Mouse (Mus musculus) adrenal gland, adult 2 months (tissue): ENCODE measurements around the gene Polr2j. TPM values are rescaled to one million over a fixed set of nuclear protein-coding genes. Genes with fewer than 3 reads are reported as not detected.
"Not testable (repeated sequence)": the region's sequence is repeated elsewhere in the genome, so short reads cannot be mapped to it uniquely, and the experiment has no call there.

Experiments
- DNase-seq: peaks from one replicate; pipeline ENCODE4 v3.0.0; 2021
- polyA plus RNA-seq: library from polyadenylated mRNA; depleted of rRNA; stranded (reverse); fragments of >200 nt; gene quantifications from 2 replicates; pipeline ENCODE4 v1.2.3, GENCODE M21; 2012
- total RNA-seq, 2 experiments: library from RNA; stranded (reverse); gene quantifications; 2 replicates each; pipeline ENCODE4 v1.2.3; 2021

The Polr2j gene
- total and polyA plus RNA-seq, 3 experiments: 34.0 to 94.3 (median 88.6) TPM

GRCm38 (mm10) chr5:136104511-136104910 lies 11.9 kb upstream of the Polr2j start:
- DNase-seq: no peak

DNA sequence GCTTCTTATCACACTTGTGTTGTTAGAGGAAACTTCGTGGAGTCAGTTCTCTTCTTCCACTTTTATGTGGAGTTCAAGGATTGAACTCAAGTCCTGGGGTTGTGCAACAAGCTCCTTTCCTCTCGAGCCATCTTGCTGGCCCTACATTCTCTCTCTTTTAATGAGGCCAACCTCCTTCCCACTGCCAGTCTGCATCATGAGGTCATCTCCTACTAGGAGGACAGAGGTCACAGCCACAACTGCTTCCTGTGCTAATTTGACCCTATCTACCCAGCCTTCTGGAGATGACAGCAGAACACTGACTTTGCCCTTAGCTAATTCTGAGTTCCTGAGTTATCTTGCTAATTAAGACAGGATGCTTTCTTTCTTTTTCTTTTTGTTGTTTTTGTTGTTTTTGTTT lies 7.9 kb upstream of the Polr2j start:
- DNase-seq: no peak

DNA sequence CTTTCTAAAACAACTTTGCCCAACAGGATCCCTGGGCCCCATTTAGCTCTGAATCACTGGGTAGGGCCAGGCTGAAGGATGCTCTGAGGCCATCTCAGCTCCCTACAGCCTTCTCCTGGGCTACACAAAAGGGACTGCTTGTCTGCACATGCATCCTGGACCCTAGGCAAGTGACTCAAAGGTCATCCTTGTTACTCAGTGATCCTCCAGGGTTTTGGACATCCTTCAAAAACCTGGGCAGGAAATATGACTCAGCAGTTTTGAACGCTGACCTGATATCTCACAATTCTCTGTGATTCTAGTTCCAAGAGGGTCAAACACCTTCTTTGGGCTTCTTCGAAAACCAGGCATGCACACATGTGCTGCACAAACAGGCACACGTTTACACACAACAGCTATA lies 7.4 kb upstream of the Polr2j start:
- DNase-seq: peak; percentile 49

- not testable (repeated sequence) for DNase-seq
Measured at GRCm38 (mm10) chr5:136113546-136113945, 2.9 kb upstream of the Polr2j start.

DNA sequence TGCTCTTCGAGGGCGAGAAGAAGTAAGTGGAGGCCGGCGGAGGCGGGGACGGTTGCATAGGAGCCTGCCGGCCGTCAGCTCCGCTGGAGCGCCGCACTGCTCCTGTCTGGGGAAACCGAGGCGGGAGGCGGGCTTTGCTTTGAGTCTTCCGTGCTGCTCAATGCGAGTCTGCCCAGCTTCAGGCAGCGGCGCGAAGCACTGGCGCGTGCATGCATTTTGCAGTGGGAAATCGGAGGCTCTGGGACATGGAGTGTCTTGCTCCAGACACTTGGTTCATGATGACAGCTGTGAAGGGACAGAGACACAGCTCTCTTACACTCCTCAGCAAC lies 317 bp downstream of the Polr2j start:
- DNase-seq: no peak

- DNase-seq: no peak
Measured at GRCm38 (mm10) chr5:136122165-136122564, 5.7 kb downstream of the Polr2j start.

GRCm38 (mm10) chr5:136135571-136136291 lies 19.3 kb downstream of the Polr2j start, which contains the start of the genes Lrwd1 and Alkbh4:
TSS of gene Lrwd1 (minus strand) at chr5:136136074.
TSS of gene Alkbh4 (plus strand) at chr5:136136146.
- peak; percentile 96 for DNase-seq

GRCm38 (mm10) chr5:136136292-136136990 lies 20.0 kb downstream of the Polr2j start:
- DNase-seq: peak; percentile 17

DNA sequence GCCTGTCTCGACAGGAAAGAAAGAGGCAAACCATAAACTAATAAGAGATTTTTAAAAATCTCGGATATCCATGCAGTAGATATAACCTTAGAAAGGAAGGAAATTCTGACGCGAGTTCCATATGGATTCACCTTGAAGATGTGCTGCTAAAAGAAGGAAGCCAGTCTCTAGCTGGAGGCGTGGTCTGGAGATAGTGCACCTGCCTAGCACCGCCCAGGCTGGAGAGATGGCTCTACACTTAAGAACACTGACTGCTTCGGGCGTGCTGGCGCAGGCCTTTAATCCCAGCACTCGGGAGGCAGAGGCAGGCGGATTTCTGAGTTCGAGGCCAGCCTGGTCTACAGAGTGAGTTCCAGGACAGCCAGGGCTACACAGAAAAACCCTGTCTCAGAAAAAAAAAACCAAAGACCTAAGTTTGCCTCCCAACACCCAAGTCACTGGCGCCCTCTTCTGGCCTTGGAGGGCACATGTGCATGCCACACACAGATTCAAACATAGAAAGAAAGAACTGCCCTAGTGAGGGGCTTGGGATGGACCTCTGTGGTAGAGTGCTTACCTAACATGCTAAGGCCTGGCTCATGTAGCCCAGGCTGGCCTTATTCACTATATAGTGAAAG lies 21.3 kb downstream of the Polr2j start:
- peak; percentile 38 for DNase-seq

GRCm38 (mm10) chr5:136139393-136139792 lies 23.0 kb downstream of the Polr2j start:
- no peak for DNase-seq

DNA sequence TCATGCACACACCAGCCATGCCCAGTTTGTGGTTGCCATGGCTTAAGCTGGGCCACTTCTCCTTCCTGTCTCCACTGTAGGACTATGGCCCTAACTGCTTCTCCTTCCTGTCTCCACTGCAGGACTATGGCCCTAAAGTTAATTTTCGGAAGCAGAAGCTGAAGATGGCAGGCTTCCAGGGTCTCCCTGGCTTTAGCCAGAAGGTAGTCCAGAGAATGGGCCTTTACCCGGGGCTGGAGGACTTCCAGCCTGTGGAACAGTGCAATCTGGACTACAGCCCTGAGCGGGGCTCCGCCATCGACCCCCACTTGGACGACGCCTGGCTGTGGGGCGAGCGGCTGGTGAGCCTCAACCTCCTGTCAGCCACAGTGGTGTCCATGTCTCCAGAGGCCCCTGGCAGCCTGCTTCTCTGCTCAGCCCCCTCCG lies 23.6 kb downstream of the Polr2j start:
- DNase-seq: no peak

GRCm38 (mm10) chr5:136142746-136143145 lies 26.3 kb downstream of the Polr2j start:
- DNase-seq: no peak

GRCm38 (mm10) chr5:136143161-136143755 lies 26.8 kb downstream of the Polr2j start:
- no peak for DNase-seq

DNA sequence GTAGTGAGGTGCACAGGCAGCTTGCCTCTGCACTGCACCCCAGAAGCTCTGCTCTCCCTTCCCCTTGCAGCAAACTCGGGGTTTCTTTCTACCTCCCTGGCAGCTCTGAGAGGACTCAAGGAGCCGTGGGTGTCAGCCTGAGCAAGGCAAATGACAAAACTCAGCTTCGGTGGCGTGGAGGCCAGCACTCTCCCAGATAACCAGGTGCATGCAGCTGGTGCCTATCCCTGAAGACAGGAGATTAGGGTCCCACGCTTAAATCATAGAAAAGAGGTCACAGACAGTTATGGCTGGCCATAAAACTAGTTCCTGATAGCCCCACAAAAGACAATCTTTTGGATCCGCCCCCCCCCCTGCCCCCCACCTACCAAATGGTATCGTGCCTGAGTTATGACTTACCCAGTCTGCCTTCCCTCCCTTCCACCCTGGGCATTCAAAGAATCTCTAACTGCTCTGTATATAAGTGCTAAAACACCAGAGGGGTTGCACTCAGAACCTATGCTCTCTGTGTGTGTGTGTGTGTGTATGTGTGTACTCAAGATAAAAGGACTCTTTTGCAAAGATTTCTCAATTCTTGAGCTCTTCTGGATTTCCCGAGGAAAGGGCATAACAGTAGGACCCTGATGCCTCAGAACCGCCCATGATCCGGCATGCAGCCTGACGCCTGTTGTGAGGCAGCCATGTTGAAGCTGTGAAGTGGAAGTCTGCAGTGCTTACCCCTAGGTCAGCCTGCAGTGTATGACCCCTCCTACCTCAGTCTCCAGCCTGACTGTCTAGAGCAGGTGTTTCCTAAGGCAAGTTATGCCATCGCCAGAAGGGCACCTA lies 28.4 kb downstream of the Polr2j start:
- no peak for DNase-seq

- no peak for DNase-seq
Measured at GRCm38 (mm10) chr5:136146936-136147335, 30.5 kb downstream of the Polr2j start.

DNA sequence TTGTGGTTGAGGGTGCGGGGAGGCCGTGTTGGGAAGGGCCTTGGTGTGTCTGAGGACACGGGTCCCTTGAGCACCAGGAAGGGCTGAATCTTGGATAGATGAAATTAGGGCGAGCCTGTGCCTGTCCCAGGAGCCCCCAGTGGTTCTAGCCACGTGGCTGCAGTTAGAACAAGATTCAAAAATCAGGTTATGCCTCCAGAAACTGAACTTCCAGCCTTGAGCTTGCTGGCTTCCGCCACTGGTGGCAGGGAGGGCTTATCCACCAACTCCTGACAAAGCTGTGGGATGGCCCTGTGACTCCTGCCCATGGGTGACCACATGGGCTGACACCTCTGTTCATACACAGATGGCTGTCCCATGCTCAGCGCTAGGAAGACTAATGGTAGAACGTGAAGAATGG lies 31.3 kb downstream of the Polr2j start:
- DNase-seq: no peak

DNA sequence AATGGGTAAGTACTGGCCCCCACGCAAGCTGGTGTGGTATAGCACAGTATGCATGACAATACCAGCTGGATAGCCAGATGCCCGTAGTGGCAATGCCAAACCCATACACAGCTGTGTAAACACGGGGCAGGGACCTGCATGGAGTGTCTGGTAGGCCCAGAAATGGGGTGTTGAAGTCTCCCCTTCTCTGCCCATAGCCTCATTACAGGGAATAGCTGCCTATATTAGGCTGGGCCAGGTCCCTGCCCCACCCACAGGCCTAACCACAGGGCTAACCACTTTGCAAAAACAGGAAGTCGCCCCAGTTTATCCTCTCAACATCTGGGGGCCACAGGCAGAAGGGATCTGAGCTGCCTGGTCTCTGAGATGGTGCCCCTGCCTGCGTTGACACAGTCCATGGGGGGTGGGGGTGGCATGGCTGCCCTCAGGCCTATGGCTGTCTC lies 32.7 kb downstream of the Polr2j start:
- not testable (repeated sequence) for DNase-seq

GRCm38 (mm10) chr5:136152365-136152764 lies 35.9 kb downstream of the Polr2j start:
- no peak for DNase-seq

GRCm38 (mm10) chr5:136155399-136155798 lies 39.0 kb downstream of the Polr2j start:
- DNase-seq: no peak

DNA sequence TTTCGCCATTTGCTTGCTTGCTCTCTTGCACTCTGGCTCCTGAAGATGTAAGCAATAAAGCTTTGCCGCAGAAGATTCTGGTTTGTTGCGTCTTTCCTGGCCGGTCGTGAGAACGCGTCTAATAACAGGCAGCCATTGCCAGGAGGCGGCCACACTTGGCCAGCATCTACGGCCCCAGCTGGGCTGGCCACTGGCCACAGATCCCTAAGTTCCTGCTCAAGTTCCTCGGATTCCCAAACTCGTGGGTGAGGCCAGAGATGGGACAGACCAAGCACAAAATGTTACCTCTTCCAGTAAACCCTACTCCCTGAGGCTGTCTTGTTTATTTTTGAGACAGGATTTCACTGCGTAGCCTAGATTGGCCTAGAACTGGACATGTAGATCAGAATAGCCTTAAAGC lies 43.7 kb downstream of the Polr2j start:
- DNase-seq: not testable (repeated sequence)

DNA sequence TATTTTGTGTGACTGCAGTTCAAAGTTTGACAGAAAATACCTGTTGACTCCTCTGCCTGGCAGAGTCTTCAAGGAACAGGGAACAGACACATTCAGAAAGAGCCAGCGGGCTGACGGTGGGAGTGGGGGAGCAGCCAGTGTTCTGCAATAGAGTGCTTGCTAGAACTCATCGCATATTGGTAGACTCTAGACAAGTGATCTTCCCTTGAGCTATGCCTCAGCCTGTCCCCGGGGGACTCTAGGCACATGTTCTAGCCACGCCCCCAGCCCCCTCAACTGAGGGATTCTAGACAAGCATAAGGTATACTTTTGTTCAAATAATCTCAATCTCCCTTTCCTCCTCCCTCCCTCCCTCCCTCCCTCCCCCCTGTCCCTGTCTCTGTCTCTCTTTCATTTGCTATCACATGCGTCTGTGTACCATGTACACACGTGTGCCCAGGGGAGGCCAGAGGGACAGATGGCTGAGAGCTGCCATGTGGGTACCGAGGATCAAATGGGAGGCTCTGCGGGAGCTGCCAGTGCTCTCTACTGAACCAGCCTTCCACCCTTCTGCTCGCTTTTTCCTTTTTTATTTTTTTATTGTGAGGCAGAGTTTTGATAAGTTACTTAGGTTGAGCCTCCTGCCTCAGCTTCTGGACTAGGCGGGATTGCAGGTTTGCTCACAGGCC lies 47.5 kb downstream of the Polr2j start:
- no peak for DNase-seq
